Mouse (Mus musculus) CH12.LX (cell line): ENCODE data around the gene Spata3. TPM values are rescaled to one million over a fixed set of nuclear protein-coding genes. Genes with fewer than 3 reads are reported as not detected.

Experiments used
- DNase-seq: peaks from one replicate; pipeline ENCODE4 v3.0.0-alpha.2; 2013; ENCODE audit errors: extremely low read depth
- H3K27ac ChIP-seq: 2 replicates; pipeline ENCODE4 v1.5.1; 2012; ENCODE audit warnings: low read depth, mild to moderate bottlenecking, control low read depth, moderate library complexity; ENCODE audit not compliant: insufficient read depth
- H3K27me3 ChIP-seq: replicated peaks from 2 replicates; pipeline ENCODE3; 2012; ENCODE audit warnings: inconsistent platforms
- H3K36me3 ChIP-seq, 2 experiments: replicated peaks in 1 of 2; 2 replicates each; pipeline versions ENCODE3 to v1.6.1; 2012; ENCODE audit warnings: inconsistent platforms in 1 of 2, low read length in 1 of 2, mild to moderate bottlenecking in 1 of 2, mixed read lengths in 1 of 2, moderate library complexity in 1 of 2; ENCODE audit not compliant: control insufficient read depth in 1 of 2, insufficient read depth in 1 of 2
- H3K4me1 ChIP-seq, 2 experiments: 2 replicates each; pipeline ENCODE4 v1.6.1; 2012; ENCODE audit warnings: inconsistent platforms in 1 of 2, moderate library complexity in 1 of 2; ENCODE audit not compliant: insufficient read depth in 2 of 2, control insufficient read depth in 1 of 2
- H3K4me2 ChIP-seq: 2 replicates; pipeline ENCODE4 v1.6.1; 2012; ENCODE audit warnings: low read depth, mild to moderate bottlenecking, control low read depth; ENCODE audit not compliant: poor library complexity, insufficient read depth, severe bottlenecking
- H3K4me3 ChIP-seq, 3 experiments: fragments of 150-350 bp in 1 of 3; sonication (generic) in 1 of 3; replicated peaks in 1 of 3; 2 replicates each; pipeline versions ENCODE3 to v1.5.1; 2011 to 2012; ENCODE audit warnings: low read depth in 2 of 3, low read length in 2 of 3, mild to moderate bottlenecking in 2 of 3, moderate library complexity in 2 of 3, control low read depth in 1 of 3, improper control_type of control experiment in 1 of 3, inconsistent platforms in 1 of 3, mixed read lengths in 1 of 3; ENCODE audit not compliant: poor library complexity in 1 of 3
- H3K79me2 ChIP-seq: replicated peaks from 2 replicates; pipeline ENCODE4 v1.6.1; 2012; ENCODE audit warnings: mild to moderate bottlenecking, moderate library complexity; ENCODE audit not compliant: control insufficient read depth, poor library complexity, insufficient read depth, severe bottlenecking; ENCODE audit errors: extremely low read depth
- H3K9ac ChIP-seq: 2 replicates; pipeline ENCODE4 v1.6.1; 2012; ENCODE audit warnings: low read depth, mild to moderate bottlenecking, control low read depth, moderate library complexity; ENCODE audit not compliant: insufficient read depth
- H3K9me3 ChIP-seq: replicated peaks from 2 replicates; pipeline ENCODE3; 2012; ENCODE audit warnings: low read length, inconsistent platforms, mixed read lengths
- CHD1 ChIP-seq: IDR thresholded peaks from 2 replicates; pipeline ENCODE4 v1.6.1; 2012; ENCODE audit warnings: low read depth, low read length, improper control_type of control experiment, inconsistent platforms
- CHD2 ChIP-seq: IDR thresholded peaks from 2 replicates; pipeline ENCODE4 v1.6.1; 2011; ENCODE audit warnings: low read length, improper control_type of control experiment
- CTCF ChIP-seq, 2 experiments: IDR thresholded peaks in 1 of 2; conservative IDR thresholded peaks in 1 of 2; 2 replicates each; pipeline ENCODE4 v1.5.1; 2011 to 2012; ENCODE audit warnings: low read depth in 2 of 2, low read length in 2 of 2, improper control_type of control experiment in 1 of 2, inconsistent platforms in 1 of 2, mild to moderate bottlenecking in 1 of 2, moderate library complexity in 1 of 2
- E2F4 ChIP-seq: IDR thresholded peaks from 2 replicates; pipeline ENCODE4 v1.6.1; 2011; ENCODE audit warnings: low read depth, low read length, improper control_type of control experiment; ENCODE audit not compliant: insufficient replicate concordance
- ELF1 ChIP-seq: IDR thresholded peaks from 2 replicates; pipeline ENCODE4 v1.6.1; 2014; ENCODE audit warnings: low read depth, mild to moderate bottlenecking, inconsistent platforms, low read length, improper control_type of control experiment
- EP300 ChIP-seq: IDR thresholded peaks from 2 replicates; pipeline ENCODE4 v1.6.1; 2011; ENCODE audit warnings: low read length, improper control_type of control experiment
- ETS1 ChIP-seq: conservative IDR thresholded peaks from 2 replicates; pipeline ENCODE4 v1.6.1; 2012; ENCODE audit warnings: low read depth, mild to moderate bottlenecking, inconsistent platforms, low read length, improper control_type of control experiment, moderate library complexity
- GABPA ChIP-seq: IDR thresholded peaks from 2 replicates; pipeline ENCODE4 v1.6.1; 2012; ENCODE audit warnings: low read depth, low read length, improper control_type of control experiment, inconsistent platforms; ENCODE audit not compliant: insufficient replicate concordance
- HCFC1 ChIP-seq: IDR thresholded peaks from 2 replicates; pipeline ENCODE4 v1.6.1; 2012; ENCODE audit warnings: low read depth, mild to moderate bottlenecking, inconsistent platforms, low read length, improper control_type of control experiment
- IRF4 ChIP-seq: IDR thresholded peaks from 2 replicates; pipeline ENCODE4 v1.6.1; 2014; ENCODE audit warnings: low read depth, mild to moderate bottlenecking, inconsistent platforms, low read length, improper control_type of control experiment
- JUN ChIP-seq: IDR thresholded peaks from 2 replicates; pipeline ENCODE4 v1.6.1; 2011; ENCODE audit warnings: low read depth, mild to moderate bottlenecking, low read length, improper control_type of control experiment, moderate library complexity; ENCODE audit not compliant: insufficient read depth
- JUND ChIP-seq: conservative IDR thresholded peaks from 2 replicates; pipeline ENCODE4 v1.6.1; 2011; ENCODE audit warnings: low read depth, low read length, improper control_type of control experiment
- KAT2A ChIP-seq: IDR thresholded peaks from 2 replicates; pipeline ENCODE4 v1.6.1; 2012; ENCODE audit warnings: low read length, improper control_type of control experiment, inconsistent platforms; ENCODE audit not compliant: insufficient replicate concordance
- MAFK ChIP-seq: IDR thresholded peaks from 2 replicates; pipeline ENCODE4 v1.6.1; 2011; ENCODE audit warnings: low read length, improper control_type of control experiment; ENCODE audit not compliant: insufficient replicate concordance
- MAZ ChIP-seq: IDR thresholded peaks from 2 replicates; pipeline ENCODE4 v1.6.1; 2012; ENCODE audit warnings: low read depth, mild to moderate bottlenecking, inconsistent platforms, low read length, improper control_type of control experiment, moderate library complexity
- MEF2A ChIP-seq: IDR thresholded peaks from 2 replicates; pipeline ENCODE4 v1.6.1; 2014; ENCODE audit warnings: low read depth, mild to moderate bottlenecking, inconsistent platforms, low read length, improper control_type of control experiment, borderline replicate concordance
- MXI1 ChIP-seq: IDR thresholded peaks from 2 replicates; pipeline ENCODE4 v1.6.1; 2011; ENCODE audit warnings: mild to moderate bottlenecking, low read depth, low read length, improper control_type of control experiment
- MYC ChIP-seq: IDR thresholded peaks from 2 replicates; pipeline ENCODE4 v1.6.1; 2011; ENCODE audit warnings: low read depth, mild to moderate bottlenecking, improper control_type of control experiment, low read length
- NELFE ChIP-seq: IDR thresholded peaks from 2 replicates; pipeline ENCODE4 v1.6.1; 2011; ENCODE audit warnings: low read depth, low read length, improper control_type of control experiment
- NRF1 ChIP-seq: IDR thresholded peaks from 2 replicates; pipeline ENCODE4 v1.6.1; 2014; ENCODE audit warnings: low read depth, mild to moderate bottlenecking, inconsistent platforms, low read length, improper control_type of control experiment, moderate library complexity
- PAX5 ChIP-seq: IDR thresholded peaks from 2 replicates; pipeline ENCODE4 v1.6.1; 2012; ENCODE audit warnings: low read length, inconsistent platforms, mixed read lengths
- POLR2A ChIP-seq: IDR thresholded peaks from 2 replicates; pipeline ENCODE4 v1.6.1; 2011; ENCODE audit warnings: low read depth, mild to moderate bottlenecking, improper control_type of control experiment, low read length
- POLR2AphosphoS2 ChIP-seq: IDR thresholded peaks from 2 replicates; pipeline ENCODE4 v1.6.1; 2011; ENCODE audit warnings: low read depth, low read length, improper control_type of control experiment
- RAD21 ChIP-seq: IDR thresholded peaks from 2 replicates; pipeline ENCODE4 v1.6.1; 2011; ENCODE audit warnings: low read depth, mild to moderate bottlenecking, low read length, improper control_type of control experiment, moderate library complexity
- RCOR1 ChIP-seq: conservative IDR thresholded peaks from 2 replicates; pipeline ENCODE4 v1.6.1; 2012; ENCODE audit warnings: low read depth, mild to moderate bottlenecking, inconsistent platforms, low read length, improper control_type of control experiment
- SIN3A ChIP-seq: IDR thresholded peaks from 2 replicates; pipeline ENCODE4 v1.6.1; 2012; ENCODE audit warnings: low read length, improper control_type of control experiment, inconsistent platforms
- SMC3 ChIP-seq: IDR thresholded peaks from 2 replicates; pipeline ENCODE4 v1.6.1; 2011; ENCODE audit warnings: low read depth, low read length, improper control_type of control experiment
- UBTF ChIP-seq: IDR thresholded peaks from 2 replicates; pipeline ENCODE4 v1.6.1; 2012; ENCODE audit warnings: low read depth, mild to moderate bottlenecking, inconsistent platforms, low read length, improper control_type of control experiment, moderate library complexity
- USF1 ChIP-seq: IDR thresholded peaks from 2 replicates; pipeline ENCODE4 v1.6.1; 2014; ENCODE audit warnings: low read depth, mild to moderate bottlenecking, inconsistent platforms, low read length, improper control_type of control experiment
- USF2 ChIP-seq: conservative IDR thresholded peaks from 2 replicates; pipeline ENCODE4 v1.6.1; 2011; ENCODE audit warnings: low read depth, low read length, improper control_type of control experiment
- ZC3H11A ChIP-seq: IDR thresholded peaks from 2 replicates; pipeline ENCODE4 v1.6.1; 2012; ENCODE audit warnings: low read depth, mild to moderate bottlenecking, inconsistent platforms, low read length, improper control_type of control experiment
- ZKSCAN1 ChIP-seq: IDR thresholded peaks from 2 replicates; pipeline ENCODE4 v1.6.1; 2012; ENCODE audit warnings: low read depth, inconsistent platforms, low read length, improper control_type of control experiment, borderline replicate concordance
- ZMIZ1 ChIP-seq: IDR thresholded peaks from 2 replicates; pipeline ENCODE4 v1.6.1; 2012; ENCODE audit warnings: low read depth, mild to moderate bottlenecking, inconsistent platforms, low read length, improper control_type of control experiment
- ZNF384 ChIP-seq: IDR thresholded peaks from 2 replicates; pipeline ENCODE4 v1.6.1; 2012; ENCODE audit warnings: low read depth, low read length, improper control_type of control experiment, inconsistent platforms
- dilution Hi-C: fragments of 300-500 bp; cut with MboI; formaldehyde crosslinking; loops from 2 replicates; pipeline ENCODE4 v1.14.3; 2020; ENCODE audit warnings: low sequenced_read_pairs; ENCODE audit not compliant: extremely low pct_unique_long_range_greater_than_20kb, extremely low pct_ligation_motif_present
- in situ Hi-C: fragments of 300-500 bp; cut with MboI; formaldehyde crosslinking; loops from 3 replicates; pipeline ENCODE4 v1.14.3; 2019; ENCODE audit warnings: low sequenced_read_pairs, low pct_ligation_motif_present, low pct_unique_long_range_greater_than_20kb, mixed read lengths
- polyA plus RNA-seq: library from polyadenylated mRNA; unstranded; fragments of >175 nt; gene quantifications from 2 replicates; pipeline ENCODE4 v1.2.1, GENCODE M21; 2012; ENCODE audit warnings: low read depth; ENCODE audit not compliant: insufficient read length
- total RNA-seq, 2 experiments: library from RNA; depleted of rRNA; stranded (reverse); fragments of 300-350 nt in 1 of 2; fragments of >200 nt in 1 of 2; gene quantifications; 2 replicates each; pipeline ENCODE4 v1.2.3; 2012 to 2014

Spata3 gene
- total and polyA plus RNA-seq, 3 experiments = not detected

DNA sequence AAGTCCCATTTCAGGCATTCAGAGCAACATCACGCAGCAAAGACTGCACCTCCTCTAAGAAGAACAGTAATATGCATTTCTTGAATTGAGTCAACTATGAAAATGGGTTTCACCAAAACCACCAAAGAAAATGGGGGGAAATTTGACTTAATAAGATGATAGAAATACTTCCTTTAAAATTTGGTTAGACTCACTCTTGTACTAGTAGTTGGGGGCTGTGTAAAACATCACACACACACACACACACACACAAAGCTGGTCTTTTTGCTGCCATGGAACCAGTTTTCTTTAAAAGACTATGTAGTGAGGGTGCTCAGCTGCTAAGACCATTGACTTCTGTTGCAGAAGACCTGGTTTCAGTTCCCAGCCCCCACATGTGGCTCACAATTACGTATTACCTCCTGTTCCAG lies 43.1 kb upstream of the Spata3 start (continued):
- TF ChIP-seq MEF2A (peak; percentile 86), ZMIZ1 (no peak), SIN3A (0 out of 2 replicates have a peak, but pooled peaks have one; percentile 17), USF2 (no peak), JUN (peak; percentile 92), CHD2 (peak; percentile 83), NRF1 (no peak), E2F4 (no peak; the same call in 1 of the 2 replicates), GABPA (no peak), RCOR1 (no peak; the same call in 1 of the 2 replicates)

- Histone ChIP-seq H3K4me2 (no peak overlapping the region; the same call in 1 of the 2 replicates), H3K9ac (peak overlapping the region; percentile 14; the same call in 1 of the 2 replicates), H3K9me3 (no peaks in the 10 kb centered on the region), H3K36me3 (no peaks in the 10 kb centered on the region), H3K79me2 (no peaks in the 10 kb centered on the region), H3K27me3 (no peaks in the 10 kb centered on the region), H3K4me1 (peaks cover 50 to 89% of the 10 kb centered on the region in 2 experiments), H3K4me3 (no peak overlapping the region), H3K27ac (peak overlapping the region; percentile 83)
- peak; percentile 92 for DNase-seq
- in situ Hi-C loops (no loop called here), dilution Hi-C loops (no loop called here)
- TF ChIP-seq ZKSCAN1 (no peak), CHD1 (0 out of 2 replicates have a peak, but pooled peaks have one; percentile 82), MXI1 (peak; percentile 84), JUN (peak; percentile 76), IRF4 (peak; percentile 94), MYC (peak; percentile 79), PAX5 (no peak), MAZ (peak; percentile 97), HCFC1 (peak; percentile 50; the same call in 1 of the 2 replicates), POLR2AphosphoS2 (no peak), NELFE (peak; percentile 60; the same call in 1 of the 2 replicates), SIN3A (peak; percentile 88), MAFK (peak; percentile 66; the same call in 1 of the 2 replicates), ZNF384 (peak; percentile 38; the same call in 1 of the 2 replicates), SMC3 (peak; percentile 32), ZMIZ1 (peak; percentile 78), POLR2A (peak; percentile 43), USF2 (no peak), CTCF (conservative IDR thresholded peaks at IDR 0.05 in 1 of 2, IDR thresholded peaks at IDR 0.05 in 1 of 2; ENCODE audit: low read depth in 2 of 2, low read length in 2 of 2) (no peak), RAD21 (peak; percentile 4), ELF1 (peak; percentile 62; the same call in 1 of the 2 replicates), KAT2A (0 out of 2 replicates have a peak, but pooled peaks have one; percentile 48), UBTF (peak; percentile 68; the same call in 1 of the 2 replicates), RCOR1 (peak; percentile 81; the same call in 1 of the 2 replicates), EP300 (peak; percentile 93), ZC3H11A (no peak), NRF1 (peak; percentile 35; the same call in 1 of the 2 replicates), JUND (peak; percentile 73), ETS1 (peak; percentile 97), USF1 (no peak), MEF2A (peak; percentile 75), GABPA (no peak), CHD2 (peak; percentile 87)
Measured at GRCm38 (mm10) chr1:85977709-85978108, 38.9 kb upstream of the Spata3 start.
